Mouse (Mus musculus) C2C12 (cell line): Measurements from ENCODE around the gene Tmcc3.

Experiments
- CTCF ChIP-seq: IDR thresholded peaks from one replicate; pipeline ENCODE4 v1.5.1; 2011; ENCODE audit not compliant: control insufficient read depth, insufficient read depth, insufficient read length
- MAX ChIP-seq: IDR thresholded peaks from one replicate; pipeline ENCODE4 v1.6.1; 2011; ENCODE audit warnings: mild to moderate bottlenecking, control low read depth
- USF1 ChIP-seq: IDR thresholded peaks from one replicate; pipeline ENCODE4 v1.6.1; 2011; ENCODE audit warnings: low read depth, mild to moderate bottlenecking, control low read depth, moderate library complexity

- TF ChIP-seq CTCF (no peak), MAX (no peak), USF1 (no peak)
These were observed 257.1 kb downstream of the Tmcc3 start for GRCm38 (mm10) chr10:94568867-94569266.
